Mouse (Mus musculus): ENCODE measurements around the gene Cep112.
A peak's percentile ranks its signal among the peaks of the same experiment; 100 is the strongest.

The Cep112 gene

DNA sequence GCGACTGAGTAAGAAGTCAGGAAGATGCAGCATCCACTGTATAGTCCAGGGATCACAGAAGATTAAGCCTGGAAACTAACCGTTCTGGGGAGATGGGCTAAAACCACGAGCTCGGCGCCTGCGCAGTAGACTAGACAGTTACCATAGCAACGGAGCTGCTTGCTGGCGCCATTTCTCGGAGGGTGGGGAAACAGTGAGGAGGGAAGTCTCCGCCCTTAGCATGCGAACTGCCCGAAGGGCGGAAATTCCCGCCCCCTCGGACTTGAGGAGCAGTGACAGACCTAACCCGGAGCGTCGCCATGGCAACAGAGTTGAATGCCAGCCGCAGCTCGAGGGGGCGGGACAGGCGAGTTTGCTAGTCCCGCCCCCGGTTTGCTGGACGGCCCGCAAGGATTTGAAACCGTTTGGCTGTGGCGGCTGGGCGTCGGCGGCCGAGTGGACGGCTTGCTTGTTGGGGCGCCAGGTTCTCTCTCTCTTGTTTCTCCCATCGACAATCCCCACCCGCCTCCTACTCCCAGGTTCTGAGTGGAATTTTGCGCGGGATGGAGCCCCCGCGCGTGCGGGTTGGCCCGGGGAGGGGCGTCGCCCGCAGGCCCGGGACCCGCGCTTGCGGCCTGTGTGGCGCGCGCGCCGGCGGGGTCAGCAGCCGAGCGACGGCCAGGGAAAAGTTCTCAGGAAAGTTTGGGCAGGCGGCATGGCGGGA, at the start of gene Cep112:
Cep112 (plus strand) TSS at position 304 of the 703 bp plus-strand sequence.
- DNase-seq (ENCODE audit: low read depth): no peak

DNA sequence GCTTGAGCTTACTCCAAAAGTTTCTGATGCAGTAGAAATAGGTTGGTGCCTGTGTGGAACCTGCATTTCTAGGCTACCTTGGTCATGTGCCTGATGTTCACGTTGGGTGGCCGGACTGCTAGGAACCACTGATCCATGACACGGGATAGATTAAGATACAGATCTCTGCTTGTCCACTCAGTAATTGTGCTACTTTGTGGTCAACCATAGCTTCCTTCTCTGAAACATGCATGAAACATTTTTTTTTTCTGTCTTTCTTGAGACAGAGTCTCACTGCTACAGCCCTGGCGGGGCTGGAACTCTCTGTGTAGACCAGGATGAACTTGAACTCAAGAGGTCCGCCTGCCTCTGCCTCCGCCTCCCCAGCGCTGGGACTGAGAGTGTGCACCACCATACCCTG, 48.2 kb upstream of the Cep112 start:
- peak; percentile 65 for DNase-seq (ENCODE audit: low read depth)

DNA sequence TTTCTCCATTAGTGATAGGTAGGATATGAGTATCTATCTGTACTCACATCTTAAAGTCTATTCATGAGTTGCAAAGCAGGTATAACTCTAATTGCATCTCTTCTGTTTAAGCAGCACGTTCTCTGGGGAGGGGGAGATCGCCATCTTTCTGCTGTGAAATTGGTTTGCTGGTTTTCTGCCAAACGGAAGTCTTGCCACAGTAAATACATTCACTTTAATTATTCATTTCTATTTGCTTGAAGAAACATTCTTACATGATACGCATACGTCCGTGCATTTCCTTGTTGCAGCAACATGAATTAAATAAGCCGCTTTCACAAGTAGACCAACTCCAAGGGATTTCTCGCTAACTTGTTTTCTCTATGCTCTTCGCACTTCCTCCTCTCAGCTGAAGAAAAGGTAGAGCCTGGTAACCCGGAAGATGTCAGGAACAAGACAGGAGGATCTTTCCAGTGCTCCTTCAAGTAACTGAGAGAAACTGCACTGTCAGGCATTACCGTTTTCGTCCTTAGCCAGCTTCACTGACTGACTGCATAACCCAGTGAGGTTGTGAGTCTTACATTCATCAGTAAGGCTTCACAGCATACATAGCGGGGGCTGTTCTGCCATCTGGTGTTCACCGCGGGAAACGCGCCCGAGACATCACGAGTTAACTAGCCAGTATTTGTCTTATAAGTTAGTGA, 47.2 kb upstream of the Cep112 start:
- DNase-seq (ENCODE audit: low read depth): peak; percentile 88

DNA sequence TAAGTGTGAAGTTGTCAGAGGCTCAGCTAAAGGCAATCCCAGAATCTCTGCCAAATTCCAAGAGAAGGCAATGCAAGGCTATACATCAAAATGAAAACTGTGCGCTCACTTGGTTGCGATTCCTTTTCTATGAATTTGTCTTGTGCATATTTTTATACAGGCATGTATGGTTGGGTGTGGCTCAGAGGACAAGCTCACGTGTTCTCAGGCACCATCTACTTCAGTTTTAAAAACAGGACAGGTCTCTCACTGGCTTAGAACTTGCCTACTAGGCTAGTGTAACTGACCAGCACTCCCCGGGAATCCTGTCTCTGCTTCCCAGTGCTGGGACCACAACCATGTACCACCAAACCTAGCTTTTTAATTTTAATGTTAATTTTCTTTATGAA, 46.6 kb upstream of the Cep112 start:
- DNase-seq (ENCODE audit: low read depth): no peak

DNA sequence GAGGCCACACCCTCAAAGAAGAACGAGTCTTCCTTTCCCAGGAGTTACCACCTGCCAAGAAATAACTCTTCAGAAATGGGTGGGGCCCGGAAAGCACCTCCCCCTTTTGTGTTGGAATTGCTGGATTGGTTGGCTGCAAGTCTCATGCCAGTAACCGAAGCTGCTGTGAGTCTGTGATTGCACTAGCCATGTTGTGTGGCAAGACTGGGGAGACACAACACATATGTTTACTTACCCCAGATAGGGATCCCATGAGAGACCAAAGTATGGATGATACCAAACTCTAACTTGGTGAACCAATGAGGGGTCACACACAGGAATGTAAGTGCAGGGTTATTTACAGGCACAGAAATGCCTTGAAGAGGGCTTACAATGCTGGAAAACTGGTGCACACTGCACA, 42.3 kb upstream of the Cep112 start:
- DNase-seq (ENCODE audit: low read depth): no peak

DNA sequence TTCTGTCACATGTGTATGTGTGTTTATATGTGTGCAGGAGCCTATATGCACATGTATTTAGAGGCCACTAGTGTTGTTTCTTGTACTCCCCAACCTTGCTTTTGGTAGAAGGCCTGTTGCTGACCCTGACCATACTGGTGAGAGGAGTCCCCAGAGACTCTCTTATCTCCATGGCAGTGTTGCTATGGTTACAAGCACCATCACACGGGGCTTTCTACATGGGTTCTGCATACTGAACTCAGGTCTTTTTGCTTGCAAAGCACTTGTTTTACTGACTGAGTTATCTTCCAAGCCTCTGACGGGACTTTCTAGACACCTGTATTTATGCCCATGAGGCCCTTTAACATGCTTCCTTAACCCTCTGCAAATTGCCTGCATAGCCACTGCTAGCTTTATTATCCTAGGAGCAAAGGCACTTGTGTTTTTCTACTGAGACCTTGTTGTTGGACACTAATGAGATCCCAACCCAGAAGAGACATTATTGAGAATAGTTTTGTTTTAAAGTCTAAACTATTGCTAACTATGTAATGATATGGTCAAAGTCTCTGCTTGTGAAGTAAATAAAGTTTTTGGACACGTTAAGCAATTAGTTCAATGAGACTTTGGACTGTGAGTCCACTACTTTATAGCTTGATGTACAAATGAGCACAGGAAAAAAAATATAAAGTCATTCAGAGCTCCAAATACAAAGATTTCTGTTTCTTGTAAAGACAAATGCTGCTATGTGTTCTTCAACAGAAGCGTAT, 39.9 kb upstream of the Cep112 start:
- DNase-seq (ENCODE audit: low read depth): no peak

GRCm38 (mm10) chr11:108385666-108386024, 39.3 kb upstream of the Cep112 start:
- no peak for DNase-seq (ENCODE audit: low read depth)

- DNase-seq (ENCODE audit: low read depth): no peak
Measured at GRCm38 (mm10) chr11:108395061-108395460, 29.9 kb upstream of the Cep112 start.

GRCm38 (mm10) chr11:108396076-108396829, 28.7 kb upstream of the Cep112 start:
- DNase-seq (ENCODE audit: low read depth): no peak

GRCm38 (mm10) chr11:108409876-108410644, 14.9 kb upstream of the Cep112 start:
- no peak for DNase-seq (ENCODE audit: low read depth)

- DNase-seq (ENCODE audit: low read depth): no peak
Measured at GRCm38 (mm10) chr11:108416360-108416759, 8.6 kb upstream of the Cep112 start.

GRCm38 (mm10) chr11:108418540-108418939, 6.5 kb upstream of the Cep112 start:
- DNase-seq (ENCODE audit: low read depth): peak; percentile 76

DNA sequence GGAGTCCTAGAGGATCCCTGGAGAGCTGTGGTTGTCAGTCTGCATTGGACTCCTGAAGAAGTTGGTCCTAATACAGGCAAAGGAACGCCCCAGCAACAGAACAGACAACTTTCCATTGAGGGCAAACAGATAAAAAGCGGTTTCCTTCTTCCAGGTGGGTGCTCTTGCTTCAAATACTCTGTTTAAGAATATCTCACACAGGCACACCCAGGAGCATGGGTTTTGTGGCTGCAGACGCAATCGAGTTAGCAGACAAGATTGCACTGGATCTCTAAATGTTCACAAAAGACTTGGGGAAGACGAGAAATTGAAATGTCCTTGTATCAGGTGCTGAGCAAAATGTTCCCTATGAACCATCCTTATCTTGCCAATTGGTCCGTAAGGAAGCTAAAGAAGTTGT, 5.8 kb upstream of the Cep112 start:
- no peak for DNase-seq (ENCODE audit: low read depth)

GRCm38 (mm10) chr11:108420751-108421150, 4.2 kb upstream of the Cep112 start:
- peak; percentile 3 for DNase-seq (ENCODE audit: low read depth)

DNA sequence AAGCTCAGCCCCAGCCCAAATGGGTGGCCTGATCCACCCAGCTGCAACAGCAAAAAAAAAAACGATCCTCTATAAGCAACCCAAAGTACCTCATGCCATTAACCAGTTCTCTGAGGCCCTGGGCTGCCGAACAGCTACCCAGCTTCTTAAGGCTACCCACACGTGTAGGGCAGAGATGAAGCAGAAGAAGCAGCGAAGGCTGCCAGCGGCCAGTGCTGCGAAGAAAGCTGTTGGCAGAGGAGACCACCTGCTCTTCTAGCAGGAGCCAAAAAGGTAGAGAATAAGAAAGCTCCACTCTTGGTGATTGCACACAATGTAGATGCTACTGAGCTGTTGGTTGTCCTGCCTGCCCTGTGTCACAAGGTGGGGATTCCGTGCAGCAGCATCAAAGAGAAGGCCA, 1.8 kb upstream of the Cep112 start:
- no peak for DNase-seq (ENCODE audit: low read depth)

DNA sequence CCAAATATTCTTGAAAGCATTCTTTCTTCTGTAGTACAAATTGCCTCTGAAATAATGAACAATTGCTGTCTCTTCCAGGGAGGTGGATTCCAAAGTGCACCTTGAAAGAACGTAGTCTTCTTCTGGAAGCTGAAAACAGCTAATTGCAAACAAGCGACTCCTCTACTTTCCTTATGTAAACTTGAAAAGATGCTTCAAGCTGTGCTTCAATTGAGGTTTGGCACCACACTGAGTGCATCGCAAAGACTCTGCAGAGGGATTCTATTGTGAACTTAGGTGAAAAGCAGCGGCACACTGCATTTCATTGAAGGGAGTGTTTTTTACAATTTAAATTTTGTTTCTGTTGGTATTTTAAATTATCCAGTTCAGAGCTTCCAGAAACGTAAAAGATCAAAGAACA, 881 bp upstream of the Cep112 start:
- no peak for DNase-seq (ENCODE audit: low read depth)

DNA sequence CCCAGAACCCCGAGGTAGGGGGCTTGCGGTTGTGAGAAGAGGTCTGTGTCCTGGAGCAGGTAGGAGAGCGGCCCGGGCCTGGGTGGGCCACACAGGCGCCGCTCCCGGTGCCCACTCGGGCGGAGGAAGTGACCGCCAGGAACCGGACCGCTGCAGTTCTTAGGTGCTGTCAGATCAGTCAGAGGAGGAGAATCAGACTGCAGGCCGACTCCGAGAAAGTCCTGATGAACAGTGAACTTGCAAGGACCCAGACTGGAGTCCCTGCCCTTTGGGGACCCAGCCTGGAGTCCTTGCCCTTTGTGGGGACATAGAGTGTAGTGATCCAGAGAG, 565 bp downstream of the Cep112 start:
- DNase-seq (ENCODE audit: low read depth): no peak

GRCm38 (mm10) chr11:108426086-108426485, 1.1 kb downstream of the Cep112 start:
- DNase-seq (ENCODE audit: low read depth): no peak

GRCm38 (mm10) chr11:108427191-108427590, 2.2 kb downstream of the Cep112 start:
- DNase-seq (ENCODE audit: low read depth): no peak

GRCm38 (mm10) chr11:108429076-108429475, 4.1 kb downstream of the Cep112 start:
- DNase-seq (ENCODE audit: low read depth): no peak

DNA sequence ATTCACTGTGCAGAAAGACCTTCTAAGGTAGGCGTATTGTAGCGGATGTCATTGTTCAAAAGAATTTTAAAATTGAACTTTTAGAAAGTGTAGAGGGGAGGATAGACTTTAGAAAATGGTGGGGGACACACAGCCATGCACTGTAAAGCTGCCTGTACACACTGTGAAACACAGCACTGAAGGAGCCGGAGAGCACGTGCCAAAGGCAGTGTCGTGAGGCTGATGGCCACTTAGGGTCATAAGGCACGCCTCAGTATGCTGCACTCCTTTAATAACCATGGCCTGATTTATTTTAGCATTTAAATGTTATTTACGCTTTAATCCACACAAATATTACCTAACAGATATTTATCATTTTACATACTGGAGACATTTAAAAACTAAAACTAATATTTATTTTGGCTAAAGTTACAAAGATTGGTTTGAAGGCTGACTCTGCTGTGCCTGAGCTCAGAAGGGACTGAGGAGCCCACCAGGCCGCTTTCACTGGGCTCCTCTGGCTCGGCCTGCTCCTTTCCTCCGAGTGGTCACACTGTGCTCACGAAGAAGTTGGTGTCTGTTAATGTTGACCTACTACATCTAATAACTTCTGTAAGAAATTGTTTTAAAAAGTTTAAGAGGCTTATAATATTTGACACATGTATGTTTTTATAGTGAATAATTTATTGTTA, 19.0 kb downstream of the Cep112 start:
- no peak for DNase-seq (ENCODE audit: low read depth)

Measured in 416B (cell line).